Mouse (Mus musculus): ENCODE measurements around the gene Zfhx3. TPM values are rescaled to one million over a fixed set of nuclear protein-coding genes. Genes with fewer than 3 reads are reported as not detected.

Zfhx3 gene
- total and polyA plus RNA-seq, 2 experiments from 2014 or later: 9.6 to 13.8 TPM

DNA sequence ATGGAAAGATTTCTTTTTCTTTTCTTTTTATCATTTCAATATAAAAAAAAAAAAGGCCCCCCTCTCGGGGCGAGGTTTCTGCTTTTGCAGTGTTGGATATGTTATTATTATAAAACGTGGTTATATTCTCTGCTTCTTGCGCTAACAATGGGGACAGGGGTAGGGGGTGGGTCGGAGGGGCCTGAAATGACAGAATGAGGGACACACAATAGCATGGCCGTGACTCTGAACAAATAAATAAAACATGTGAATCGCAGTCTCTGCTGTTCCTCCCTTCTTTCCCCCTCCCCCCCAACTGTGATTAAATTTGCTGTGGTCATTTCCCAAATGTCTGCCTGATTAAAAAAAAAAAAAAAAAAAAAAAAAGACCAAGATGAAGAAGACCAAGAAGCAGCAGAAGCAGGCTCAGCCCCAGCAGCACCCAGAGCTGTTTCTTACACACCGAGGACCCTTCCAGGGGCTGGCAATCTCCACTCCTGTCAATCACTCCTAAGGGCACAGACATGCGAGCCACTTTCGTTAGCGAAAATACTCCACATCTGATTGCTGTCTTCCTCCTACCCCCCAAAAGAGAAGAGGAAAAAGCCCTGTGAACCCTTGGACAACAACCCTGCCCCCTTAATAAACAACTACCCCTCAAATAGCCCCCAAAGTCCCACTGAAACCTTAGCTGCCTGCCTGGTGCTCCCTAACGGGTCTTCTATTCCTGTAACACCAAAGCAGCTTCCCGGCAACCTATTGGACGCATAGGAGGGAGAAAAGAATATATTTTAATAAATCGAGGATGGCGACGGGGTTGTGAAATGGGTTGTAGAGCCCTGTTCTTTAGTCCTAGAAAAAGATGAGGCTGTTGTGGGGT lies 302.4 kb downstream of the Zfhx3 start:
- DNase-seq (peak; percentile 76), ATAC-seq (no peak; the same call in 1 of the 2 replicates)
- no peak for TF ChIP-seq CTCF (IDR thresholded peaks at IDR 0.05; ENCODE audit: low read depth)
- peak overlapping the region; percentile 11; the same call in 1 of the 2 replicates for H3K4me3 ChIP-seq (ENCODE audit: low read depth, low read length)
- H3K9me3 ChIP-seq (ENCODE audit: low read length): no peaks in the 10 kb centered on the region
- peak overlapping the region; percentile 6; the same call in 1 of the 2 replicates for H3K9ac ChIP-seq
- H3K27me3 ChIP-seq (ENCODE audit: insufficient read depth, low read length): peaks cover 20% of the 10 kb centered on the region
- H3K36me3 ChIP-seq (ENCODE audit: insufficient read depth): no peaks in the 10 kb centered on the region
- H3K27ac ChIP-seq (ENCODE audit: low read depth, low read length): peak overlapping the region; percentile 70
- H3K4me2 ChIP-seq (ENCODE audit: low read depth): peak overlapping the region; percentile 39
- 0 out of 2 replicates have a peak, but pooled peaks cover 3% of the 10 kb centered on the region for H3K4me1 ChIP-seq (ENCODE audit: insufficient read depth)
- 14% methylated on average over 17 of the region's 17 CpGs for WGBS

DNA sequence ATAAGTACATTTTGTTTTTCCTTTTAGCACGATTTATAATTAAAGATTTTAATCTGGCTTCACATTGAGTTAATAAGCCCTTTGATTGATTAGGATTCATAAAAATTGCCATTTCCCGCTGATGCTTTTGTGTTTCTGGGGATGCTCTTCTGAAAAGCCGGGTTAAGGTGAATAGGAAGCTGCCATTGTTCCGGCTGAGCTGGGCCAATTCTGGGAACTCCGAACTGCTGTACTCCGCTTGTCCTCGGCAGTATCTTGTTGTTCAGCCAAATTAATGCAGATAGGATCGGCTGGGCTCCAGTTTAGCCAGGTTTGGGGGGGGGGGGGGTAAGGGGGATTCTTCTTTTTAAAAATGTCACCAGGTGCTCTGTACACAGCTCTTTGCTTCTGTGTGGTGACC lies 303.1 kb downstream of the Zfhx3 start:
- no peaks in the 10 kb centered on the region for H3K9me3 ChIP-seq (ENCODE audit: low read length)
- H3K4me1 ChIP-seq (ENCODE audit: insufficient read depth): 0 out of 2 replicates have a peak, but pooled peaks cover 3% of the 10 kb centered on the region
- no peak for TF ChIP-seq CTCF (IDR thresholded peaks at IDR 0.05; ENCODE audit: low read depth)
- H3K4me3 ChIP-seq (ENCODE audit: low read depth, low read length): no peak overlapping the region
- H3K27me3 ChIP-seq (ENCODE audit: insufficient read depth, low read length): peaks cover 20% of the 10 kb centered on the region
- ATAC-seq (no peak), DNase-seq (peak; percentile 53)
- H3K9ac ChIP-seq: peak overlapping the region; percentile 6; the same call in 1 of the 2 replicates
- peak overlapping the region; percentile 39; the same call in 1 of the 2 replicates for H3K4me2 ChIP-seq (ENCODE audit: low read depth)
- 11% methylated on average over 8 of the region's 8 CpGs for WGBS
- H3K27ac ChIP-seq (ENCODE audit: low read depth, low read length): peak overlapping the region; percentile 71
- no peaks in the 10 kb centered on the region for H3K36me3 ChIP-seq (ENCODE audit: insufficient read depth)

DNA sequence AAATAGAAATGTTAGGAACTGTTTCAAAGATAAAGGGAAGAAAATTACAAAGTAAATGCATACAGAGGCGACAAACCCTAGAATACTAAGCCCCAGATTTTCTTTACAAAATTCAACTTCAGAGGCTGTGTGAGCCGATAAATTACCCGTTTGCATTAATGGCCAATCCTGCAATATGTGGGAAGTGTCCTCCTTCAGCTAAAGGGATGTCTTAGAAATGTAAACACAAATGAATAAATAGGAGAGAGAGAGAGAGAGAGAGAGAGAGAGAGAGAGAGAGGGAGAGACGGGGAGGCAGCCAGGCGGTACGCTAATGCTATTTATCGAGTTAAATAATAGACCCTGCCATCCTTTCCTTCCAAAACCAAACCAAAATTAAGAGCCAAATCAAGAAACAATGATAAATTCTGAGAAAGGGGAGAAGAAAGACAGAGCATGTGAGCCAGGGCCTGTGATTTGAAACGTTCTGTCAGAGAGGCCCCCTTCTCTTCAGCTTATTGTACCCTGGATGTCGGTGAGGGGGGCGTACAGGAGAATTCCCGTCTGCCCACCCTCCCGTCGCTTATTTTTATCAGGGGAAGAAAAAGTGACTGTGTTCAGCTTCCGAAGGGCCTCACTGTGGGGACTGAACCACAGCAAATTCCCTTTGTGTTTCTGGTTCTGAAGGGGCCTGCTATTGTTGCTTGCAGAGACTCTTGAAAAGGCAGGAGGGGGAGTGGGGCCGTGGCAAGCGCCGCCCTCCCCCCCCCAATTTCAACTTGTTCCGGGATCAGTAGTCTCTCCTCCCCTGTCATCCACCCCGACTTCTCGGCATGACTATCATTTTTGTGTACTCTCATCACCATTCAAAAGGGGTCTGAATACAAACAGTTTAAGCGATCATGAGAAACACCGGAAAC lies 303.8 kb downstream of the Zfhx3 start:
- Histone ChIP-seq H3K4me1 (ENCODE audit: insufficient read depth) (0 out of 2 replicates have a peak, but pooled peaks cover 3% of the 10 kb centered on the region), H3K27me3 (ENCODE audit: insufficient read depth, low read length) (peaks cover 20% of the 10 kb centered on the region), H3K4me3 (ENCODE audit: low read depth, low read length) (no peak overlapping the region), H3K9me3 (ENCODE audit: low read length) (no peaks in the 10 kb centered on the region), H3K4me2 (ENCODE audit: low read depth) (peak overlapping the region; percentile 17; the same call in 1 of the 2 replicates), H3K27ac (ENCODE audit: low read depth, low read length) (peak overlapping the region; percentile 71), H3K36me3 (ENCODE audit: insufficient read depth) (no peaks in the 10 kb centered on the region), H3K9ac (peak overlapping the region; percentile 10; the same call in 1 of the 2 replicates)
- DNase-seq: peak; percentile 42
- WGBS: 13% methylated on average over 22 of the region's 22 CpGs
- no peak for TF ChIP-seq CTCF (IDR thresholded peaks at IDR 0.05; ENCODE audit: low read depth)
- peak; percentile 54; the same call in 1 of the 2 replicates for ATAC-seq

DNA sequence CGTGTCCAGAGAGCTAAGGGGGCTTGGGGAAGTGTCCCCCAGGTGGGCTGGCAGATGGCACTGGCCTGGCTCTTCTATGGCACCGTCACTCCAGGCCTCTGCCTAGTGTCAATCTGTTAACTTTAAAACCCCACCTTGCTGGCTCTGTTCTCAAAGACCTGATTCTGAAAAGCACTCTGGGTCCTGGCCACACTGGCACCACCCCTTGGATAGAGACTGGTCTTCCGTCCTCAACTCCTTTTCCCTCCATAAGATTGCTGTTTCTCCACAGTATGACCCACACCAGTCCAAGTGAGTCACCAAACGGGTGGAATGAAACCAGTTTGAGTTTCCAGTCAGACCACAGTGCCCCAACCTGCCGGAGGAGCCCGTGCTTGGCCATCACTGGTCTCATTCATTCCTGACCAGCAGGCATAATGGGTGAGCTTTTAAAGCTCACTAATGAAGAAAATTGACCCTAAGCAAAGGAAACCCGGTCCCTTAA lies 304.5 kb downstream of the Zfhx3 start:
- peak overlapping the region; percentile 29; the same call in 1 of the 2 replicates for H3K27ac ChIP-seq (ENCODE audit: low read depth, low read length)
- no peak overlapping the region for H3K4me2 ChIP-seq (ENCODE audit: low read depth)
- TF ChIP-seq CTCF (IDR thresholded peaks at IDR 0.05; ENCODE audit: low read depth): no peak
- H3K36me3 ChIP-seq (ENCODE audit: insufficient read depth): no peaks in the 10 kb centered on the region
- no peak for DNase-seq
- WGBS: 19% methylated on average over 7 of the region's 7 CpGs
- H3K27me3 ChIP-seq (ENCODE audit: insufficient read depth, low read length): peaks cover 20% of the 10 kb centered on the region
- no peaks in the 10 kb centered on the region for H3K9me3 ChIP-seq (ENCODE audit: low read length)
- no peak overlapping the region for H3K9ac ChIP-seq
- no peak for ATAC-seq
- H3K4me3 ChIP-seq (ENCODE audit: low read depth, low read length): no peak overlapping the region
- H3K4me1 ChIP-seq (ENCODE audit: insufficient read depth): 0 out of 2 replicates have a peak, but pooled peaks cover 3% of the 10 kb centered on the region

DNA sequence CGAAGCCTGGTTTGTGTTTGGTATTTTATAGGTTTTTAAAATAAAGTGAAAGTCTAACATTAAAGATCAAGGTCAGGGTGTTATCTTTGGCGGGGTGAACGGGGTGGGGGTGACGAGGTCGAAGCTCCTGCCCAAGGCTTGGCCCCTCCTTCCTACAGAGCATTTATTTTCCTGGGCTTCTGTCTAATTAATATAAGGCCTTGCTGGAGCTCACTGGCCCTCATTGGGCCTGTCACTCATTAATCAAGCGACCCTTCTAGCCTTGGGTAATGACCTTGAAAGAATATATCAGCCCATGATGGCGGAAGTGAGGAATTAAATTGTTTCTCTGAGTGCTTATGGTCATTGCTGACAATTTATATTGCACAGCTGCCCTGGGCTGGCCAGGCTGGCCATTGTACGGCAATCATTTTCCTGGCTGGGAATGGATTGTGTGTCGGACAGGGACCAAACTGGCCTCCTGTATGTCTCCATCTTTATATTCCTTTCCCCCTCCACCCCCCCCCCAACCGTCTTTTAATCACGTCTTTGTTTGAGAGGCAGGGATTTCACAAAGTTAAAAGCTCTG lies 322.2 kb downstream of the Zfhx3 start:
- TF ChIP-seq CTCF (IDR thresholded peaks at IDR 0.05; ENCODE audit: low read depth): no peak
- Histone ChIP-seq H3K4me2 (ENCODE audit: low read depth) (no peak overlapping the region), H3K4me3 (ENCODE audit: low read depth, low read length) (no peak overlapping the region), H3K9me3 (ENCODE audit: low read length) (no peaks in the 10 kb centered on the region), H3K36me3 (ENCODE audit: insufficient read depth) (no peaks in the 10 kb centered on the region), H3K9ac (no peak overlapping the region), H3K27ac (ENCODE audit: low read depth, low read length) (no peak overlapping the region), H3K27me3 (ENCODE audit: insufficient read depth, low read length) (no peaks in the 10 kb centered on the region), H3K4me1 (ENCODE audit: insufficient read depth) (no peaks in the 10 kb centered on the region)
- no peak for ATAC-seq
- no peak for DNase-seq
- WGBS: 34% methylated on average over 11 of the region's 11 CpGs

DNA sequence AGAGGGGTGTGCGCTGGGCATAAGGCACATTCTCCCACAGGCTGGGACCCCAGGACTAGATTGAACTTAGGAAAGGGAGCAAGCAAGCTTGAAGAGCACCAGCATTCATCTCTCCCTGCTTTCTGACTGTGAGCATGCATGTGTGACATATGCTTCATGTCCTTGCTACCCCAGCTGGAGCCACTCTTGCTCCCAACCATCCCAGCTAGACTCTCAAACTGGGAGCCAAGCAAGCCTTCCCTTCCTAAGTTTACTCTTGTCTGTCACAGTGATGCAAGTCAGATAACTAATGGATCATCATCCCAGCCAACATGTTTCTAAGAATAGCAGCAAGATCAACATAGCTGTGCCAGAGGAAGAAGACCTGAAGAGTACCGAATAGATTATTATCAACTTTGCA lies 335.5 kb downstream of the Zfhx3 start:
- Histone ChIP-seq H3K4me3 (ENCODE audit: low read depth, low read length) (no peak overlapping the region), H3K36me3 (ENCODE audit: insufficient read depth) (no peaks in the 10 kb centered on the region), H3K27ac (ENCODE audit: low read depth, low read length) (no peak overlapping the region), H3K9ac (no peak overlapping the region), H3K4me2 (ENCODE audit: low read depth) (no peak overlapping the region), H3K4me1 (ENCODE audit: insufficient read depth) (no peaks in the 10 kb centered on the region), H3K9me3 (ENCODE audit: low read length) (no peaks in the 10 kb centered on the region), H3K27me3 (ENCODE audit: insufficient read depth, low read length) (peaks cover 5% of the 10 kb centered on the region; the same call in 1 of the 2 replicates)
- 90% methylated on average over 2 of the region's 2 CpGs for WGBS
- no peak for DNase-seq
- TF ChIP-seq CTCF (IDR thresholded peaks at IDR 0.05; ENCODE audit: low read depth): no peak
- ATAC-seq: no peak
